ENCODE assay signal across 9 mouse cellular contexts in the genomic region with DNA sequence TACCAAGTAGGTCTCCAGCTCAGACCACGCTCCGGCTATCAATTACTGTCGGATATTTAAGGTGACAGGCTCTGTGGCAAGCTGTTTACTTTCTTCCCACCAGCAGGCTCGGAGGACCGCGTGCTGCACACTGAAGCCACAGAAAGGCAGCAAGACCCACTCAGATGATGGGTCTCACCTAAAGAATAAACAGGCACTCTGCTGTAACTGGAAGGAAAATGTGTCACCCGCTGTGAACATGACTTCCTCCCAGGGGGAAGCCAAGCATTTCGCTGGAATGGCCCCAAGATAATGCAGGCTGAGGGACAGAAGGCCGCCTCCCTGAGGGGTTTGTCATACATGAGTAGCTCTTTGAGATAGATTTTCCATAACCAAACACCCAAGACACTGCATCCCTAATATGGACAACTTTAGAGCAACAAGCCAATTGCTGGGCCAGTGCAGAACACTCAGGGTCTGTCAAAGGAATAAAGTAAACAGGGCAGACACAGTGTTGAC.
DNase-seq lines count a peak whose midpoint lies in the region; ATAC-seq lines count a peak whose summit lies in the region.
"Had no signal": no experiment of that assay in that cellular context is flagged by ENCODE, and none has a peak within 500 bp of the region (broad histone marks: within the 10 kb centered on the region; RNA-seq: fewer than 3 reads in every experiment).

No protein-coding gene starts in this region.

- peak overlapping the region; percentile 35 for H3K4me2 ChIP-seq in kidney, embryonic 15.5 days
- H3K4me2 ChIP-seq in forebrain, embryonic 15.5 days (replicated peaks), result no peak overlapping the region
- no peak overlapping the region; the same call in 1 of the 2 replicates for H3K4me2 ChIP-seq in neural tube, embryonic 12.5 days (replicated peaks)

- no peak overlapping the region for H3K9ac ChIP-seq in kidney, embryonic 15.5 days
- no peak overlapping the region for H3K9ac ChIP-seq in forebrain, embryonic 15.5 days (replicated peaks)
- no peak overlapping the region for H3K9ac ChIP-seq in neural tube, embryonic 12.5 days

- H3K9me3 ChIP-seq in kidney, embryonic 15.5 days (replicated peaks), result no peaks in the 10 kb centered on the region
- H3K9me3 ChIP-seq in forebrain, embryonic 15.5 days, result no peaks in the 10 kb centered on the region
- H3K9me3 ChIP-seq in hindbrain, embryonic 10.5 days, result no peaks in the 10 kb centered on the region
- H3K9me3 ChIP-seq in neural tube, embryonic 12.5 days, result no peaks in the 10 kb centered on the region

- no peaks in the 10 kb centered on the region for H3K27me3 ChIP-seq in kidney, embryonic 15.5 days
- no peaks in the 10 kb centered on the region for H3K27me3 ChIP-seq in forebrain, embryonic 15.5 days
- no peaks in the 10 kb centered on the region for H3K27me3 ChIP-seq in hindbrain, embryonic 10.5 days (ENCODE audit: insufficient read depth, poor library complexity, severe bottlenecking)
- H3K27me3 ChIP-seq in neural tube, embryonic 12.5 days (replicated peaks), result no peaks in the 10 kb centered on the region

- no peak for DNase-seq in kidney, adult 9 months
- peak; percentile 40 for DNase-seq in hindbrain, embryonic 10.5 days (ENCODE audit: low spot score)
- no peak for DNase-seq in yolk sac, embryonic 10.5 days (ENCODE audit: low spot score)
- DNase-seq in spleen, postnatal 36 days (ENCODE audit: low spot score in 2 of 2), result no peak
- DNase-seq: thymus, postnatal 4 days had no signal

- no peaks in the 10 kb centered on the region for H3K36me3 ChIP-seq in kidney, embryonic 15.5 days
- no peaks in the 10 kb centered on the region for H3K36me3 ChIP-seq in forebrain, embryonic 15.5 days
- H3K36me3 ChIP-seq in hindbrain, embryonic 10.5 days, result no peaks in the 10 kb centered on the region
- H3K36me3 ChIP-seq in neural tube, embryonic 12.5 days, result no peaks in the 10 kb centered on the region
- H3K36me3 ChIP-seq: G1E had no signal

- ATAC-seq in kidney, embryonic 15.5 days (replicated peaks; ENCODE audit: low FRiP score), result peak; percentile 76
- ATAC-seq in forebrain, embryonic 15.5 days (replicated peaks), result peak; percentile 51
- ATAC-seq in neural tube, embryonic 12.5 days (ENCODE audit: low FRiP score, low read depth), result peak; percentile 50; the same call in 1 of the 2 replicates

- WGBS in kidney, embryonic 15.5 days, result 15% methylated on average over 9 of the region's 9 CpGs
- 16% methylated on average over 9 of the region's 9 CpGs for WGBS in forebrain, embryonic 15.5 days
- WGBS in hindbrain, embryonic 10.5 days, result 10% methylated on average over 9 of the region's 9 CpGs
- 21% methylated on average over 9 of the region's 9 CpGs for WGBS in neural tube, embryonic 12.5 days

- H3K27ac ChIP-seq in kidney, embryonic 15.5 days, result peak overlapping the region; percentile 65
- no peak overlapping the region; the same call in 1 of the 2 replicates for H3K27ac ChIP-seq in forebrain, embryonic 15.5 days (replicated peaks)
- 0 out of 2 replicates have a peak overlapping the region, but pooled peaks have one; percentile 17 for H3K27ac ChIP-seq in hindbrain, embryonic 10.5 days
- no peak overlapping the region for H3K27ac ChIP-seq in neural tube, embryonic 12.5 days

- H3K4me1 ChIP-seq in kidney, embryonic 15.5 days, result peaks cover 5% of the 10 kb centered on the region; the same call in 1 of the 2 replicates
- H3K4me1 ChIP-seq in forebrain, embryonic 15.5 days, result peaks cover 9% of the 10 kb centered on the region
- H3K4me1 ChIP-seq in hindbrain, embryonic 10.5 days (replicated peaks), result peaks cover 22% of the 10 kb centered on the region
- peaks cover 8% of the 10 kb centered on the region for H3K4me1 ChIP-seq in neural tube, embryonic 12.5 days

- H3K4me3 ChIP-seq in kidney, embryonic 15.5 days (replicated peaks), result no peak overlapping the region
- no peak overlapping the region for H3K4me3 ChIP-seq in forebrain, embryonic 15.5 days
- H3K4me3 ChIP-seq in hindbrain, embryonic 10.5 days, result peak overlapping the region; percentile 2; the same call in 1 of the 2 replicates
- H3K4me3 ChIP-seq in neural tube, embryonic 12.5 days, result no peak overlapping the region

Comparison
In these comparisons a context has a peak if more than half of its experiments do, and no peak if none do; other contexts are left out.
1. H3K27ac ChIP-seq: peak in kidney, embryonic 15.5 days (single experiment) and hindbrain, embryonic 10.5 days (single experiment); none in forebrain, embryonic 15.5 days (single experiment) and neural tube, embryonic 12.5 days (single experiment).
2. Peak in every context shown above with its lines, with median percentiles within 50 percentile points of each other: ATAC-seq.